Mouse (Mus musculus): ENCODE results near the gene Htr3b. TPM values are rescaled to one million over a fixed set of nuclear protein-coding genes. Genes with fewer than 3 reads are reported as not detected.
A peak's percentile ranks its signal among the peaks of the same experiment; 100 is the strongest.

Htr3b gene
- polyA plus RNA-seq, 1 experiment from 2014 or later, result 1.1 TPM

- no peaks in the 10 kb centered on the region for H3K9me3 ChIP-seq (replicated peaks; ENCODE audit: control insufficient read depth, low read length)
- no peak overlapping the region for H3K27ac ChIP-seq (replicated peaks; ENCODE audit: low read depth, low read length)
- no peaks in the 10 kb centered on the region for H3K4me1 ChIP-seq (ENCODE audit: control insufficient read depth, insufficient read depth, low read length)
- WGBS, result 56% methylated on average over 7 of the region's 7 CpGs
- H3K4me3 ChIP-seq (ENCODE audit: low read depth, low read length), result no peak overlapping the region
- no peaks in the 10 kb centered on the region for H3K27me3 ChIP-seq (ENCODE audit: control insufficient read depth, insufficient read depth, low read length)
- DNase-seq (ENCODE audit: low spot score), result no peak
- H3K4me2 ChIP-seq (ENCODE audit: low read depth, low read length), result no peak overlapping the region
- no peaks in the 10 kb centered on the region for H3K36me3 ChIP-seq (replicated peaks; ENCODE audit: control insufficient read depth, insufficient read depth, low read depth, low read length)
- no peak overlapping the region for H3K9ac ChIP-seq (replicated peaks; ENCODE audit: low read length)
- no peak for ATAC-seq (replicated peaks; ENCODE audit: insufficient number of reproducible peaks, low FRiP score, low TSS enrichment, low read depth)
These were observed 2.7 kb downstream of the Htr3b start for GRCm38 (mm10) chr9:48962131-48962530.

- H3K9me3 ChIP-seq (replicated peaks; ENCODE audit: control insufficient read depth, low read length), result no peaks in the 10 kb centered on the region
- WGBS, result 33% methylated on average over 12 of the region's 12 CpGs
- H3K4me3 ChIP-seq (ENCODE audit: low read depth, low read length), result no peak overlapping the region
- H3K4me2 ChIP-seq (ENCODE audit: low read depth, low read length), result no peak overlapping the region
- DNase-seq (ENCODE audit: low spot score), result no peak
- H3K9ac ChIP-seq (replicated peaks; ENCODE audit: low read length), result no peak overlapping the region
- H3K27ac ChIP-seq (replicated peaks; ENCODE audit: low read depth, low read length), result no peak overlapping the region
- ATAC-seq (replicated peaks; ENCODE audit: insufficient number of reproducible peaks, low FRiP score, low TSS enrichment, low read depth), result no peak
- no peaks in the 10 kb centered on the region for H3K4me1 ChIP-seq (ENCODE audit: control insufficient read depth, insufficient read depth, low read length)
- H3K27me3 ChIP-seq (ENCODE audit: control insufficient read depth, insufficient read depth, low read length), result no peaks in the 10 kb centered on the region
- no peaks in the 10 kb centered on the region for H3K36me3 ChIP-seq (replicated peaks; ENCODE audit: control insufficient read depth, insufficient read depth, low read depth, low read length)
These were observed 3.5 kb downstream of the Htr3b start for GRCm38 (mm10) chr9:48961314-48961713.

- H3K4me1 ChIP-seq (ENCODE audit: control insufficient read depth, insufficient read depth, low read length), result no peaks in the 10 kb centered on the region
- no peak overlapping the region for H3K27ac ChIP-seq (replicated peaks; ENCODE audit: low read depth, low read length)
- H3K9ac ChIP-seq (replicated peaks; ENCODE audit: low read length), result no peak overlapping the region
- 92% methylated on average over 4 of the region's 4 CpGs for WGBS
- no peaks in the 10 kb centered on the region for H3K27me3 ChIP-seq (ENCODE audit: control insufficient read depth, insufficient read depth, low read length)
- DNase-seq (ENCODE audit: low spot score) (no peak), ATAC-seq (replicated peaks; ENCODE audit: insufficient number of reproducible peaks, low FRiP score, low TSS enrichment, low read depth) (no peak)
- no peaks in the 10 kb centered on the region for H3K9me3 ChIP-seq (replicated peaks; ENCODE audit: control insufficient read depth, low read length)
- H3K36me3 ChIP-seq (replicated peaks; ENCODE audit: control insufficient read depth, insufficient read depth, low read depth, low read length), result no peaks in the 10 kb centered on the region
- H3K4me3 ChIP-seq (ENCODE audit: low read depth, low read length), result no peak overlapping the region
- no peak overlapping the region for H3K4me2 ChIP-seq (ENCODE audit: low read depth, low read length)
These were observed 17.2 kb downstream of the Htr3b start for GRCm38 (mm10) chr9:48947565-48947964.

GRCm38 (mm10) chr9:48942349-48942748 is 22.4 kb downstream of the Htr3b start:
- Histone ChIP-seq H3K36me3 (replicated peaks; ENCODE audit: control insufficient read depth, insufficient read depth, low read depth, low read length) (no peaks in the 10 kb centered on the region), H3K27me3 (ENCODE audit: control insufficient read depth, insufficient read depth, low read length) (no peaks in the 10 kb centered on the region), H3K4me3 (ENCODE audit: low read depth, low read length) (no peak overlapping the region), H3K27ac (replicated peaks; ENCODE audit: low read depth, low read length) (no peak overlapping the region), H3K9me3 (replicated peaks; ENCODE audit: control insufficient read depth, low read length) (no peaks in the 10 kb centered on the region), H3K4me2 (ENCODE audit: low read depth, low read length) (no peak overlapping the region), H3K4me1 (ENCODE audit: control insufficient read depth, insufficient read depth, low read length) (no peaks in the 10 kb centered on the region), H3K9ac (replicated peaks; ENCODE audit: low read length) (no peak overlapping the region)
- WGBS, result 73% methylated on average over 1 of the region's 1 CpGs
- DNase-seq (ENCODE audit: low spot score) (no peak), ATAC-seq (replicated peaks; ENCODE audit: insufficient number of reproducible peaks, low FRiP score, low TSS enrichment, low read depth) (no peak)

- no peak for ATAC-seq (replicated peaks; ENCODE audit: insufficient number of reproducible peaks, low FRiP score, low TSS enrichment, low read depth)
- Histone ChIP-seq H3K4me1 (ENCODE audit: control insufficient read depth, insufficient read depth, low read length) (no peaks in the 10 kb centered on the region), H3K4me2 (ENCODE audit: low read depth, low read length) (no peak overlapping the region), H3K27ac (replicated peaks; ENCODE audit: low read depth, low read length) (no peak overlapping the region), H3K4me3 (ENCODE audit: low read depth, low read length) (no peak overlapping the region), H3K9me3 (replicated peaks; ENCODE audit: control insufficient read depth, low read length) (no peaks in the 10 kb centered on the region), H3K27me3 (ENCODE audit: control insufficient read depth, insufficient read depth, low read length) (no peaks in the 10 kb centered on the region), H3K36me3 (replicated peaks; ENCODE audit: control insufficient read depth, insufficient read depth, low read depth, low read length) (no peaks in the 10 kb centered on the region), H3K9ac (replicated peaks; ENCODE audit: low read length) (no peak overlapping the region)
- 85% methylated on average over 5 of the region's 5 CpGs for WGBS
- DNase-seq (ENCODE audit: low spot score), result no peak
These were observed 35.4 kb downstream of the Htr3b start for GRCm38 (mm10) chr9:48929436-48929835.

GRCm38 (mm10) chr9:48928781-48929180 is 36.0 kb downstream of the Htr3b start:
- Histone ChIP-seq H3K4me2 (ENCODE audit: low read depth, low read length) (no peak overlapping the region), H3K27ac (replicated peaks; ENCODE audit: low read depth, low read length) (no peak overlapping the region), H3K27me3 (ENCODE audit: control insufficient read depth, insufficient read depth, low read length) (no peaks in the 10 kb centered on the region), H3K9ac (replicated peaks; ENCODE audit: low read length) (no peak overlapping the region), H3K9me3 (replicated peaks; ENCODE audit: control insufficient read depth, low read length) (no peaks in the 10 kb centered on the region), H3K4me1 (ENCODE audit: control insufficient read depth, insufficient read depth, low read length) (no peaks in the 10 kb centered on the region), H3K4me3 (ENCODE audit: low read depth, low read length) (no peak overlapping the region), H3K36me3 (replicated peaks; ENCODE audit: control insufficient read depth, insufficient read depth, low read depth, low read length) (no peaks in the 10 kb centered on the region)
- no peak for DNase-seq (ENCODE audit: low spot score)
- no peak for ATAC-seq (replicated peaks; ENCODE audit: insufficient number of reproducible peaks, low FRiP score, low TSS enrichment, low read depth)
- WGBS, result 63% methylated on average over 3 of the region's 3 CpGs

- no peaks in the 10 kb centered on the region for H3K27me3 ChIP-seq (ENCODE audit: control insufficient read depth, insufficient read depth, low read length)
- H3K9me3 ChIP-seq (replicated peaks; ENCODE audit: control insufficient read depth, low read length), result no peaks in the 10 kb centered on the region
- no peaks in the 10 kb centered on the region for H3K4me1 ChIP-seq (ENCODE audit: control insufficient read depth, insufficient read depth, low read length)
- no peak overlapping the region for H3K4me3 ChIP-seq (ENCODE audit: low read depth, low read length)
- no peaks in the 10 kb centered on the region for H3K36me3 ChIP-seq (replicated peaks; ENCODE audit: control insufficient read depth, insufficient read depth, low read depth, low read length)
- no peak overlapping the region for H3K9ac ChIP-seq (replicated peaks; ENCODE audit: low read length)
- peak; percentile 5 for DNase-seq (ENCODE audit: low spot score)
- H3K4me2 ChIP-seq (ENCODE audit: low read depth, low read length), result no peak overlapping the region
- no peak overlapping the region for H3K27ac ChIP-seq (replicated peaks; ENCODE audit: low read depth, low read length)
- 68% methylated on average over 18 of the region's 18 CpGs for WGBS
- ATAC-seq (replicated peaks; ENCODE audit: insufficient number of reproducible peaks, low FRiP score, low TSS enrichment, low read depth), result no peak
These were observed 48.6 kb downstream of the Htr3b start for GRCm38 (mm10) chr9:48916011-48916788.

- no peak within 1 kb of the TSS for H3K9ac ChIP-seq (replicated peaks; ENCODE audit: low read length)
- H3K27ac ChIP-seq (replicated peaks; ENCODE audit: low read depth, low read length), result no peak within 1 kb of the TSS
These were observed 53.8 kb downstream of the Htr3b start, which contains the start of gene Htr3a for GRCm38 (mm10) chr9:48910885-48911537. Gene Htr3a, minus strand, starts transcription at chr9:48911099.

More at GRCm38 (mm10) chr9:48910885-48911537, 53.8 kb downstream of the Htr3b start, which contains the start of gene Htr3a:
- H3K27me3 ChIP-seq (ENCODE audit: control insufficient read depth, insufficient read depth, low read length), result no peaks in the 10 kb centered on the region
- H3K36me3 ChIP-seq (replicated peaks; ENCODE audit: control insufficient read depth, insufficient read depth, low read depth, low read length), result no peaks in the 10 kb centered on the region
- ATAC-seq (replicated peaks; ENCODE audit: insufficient number of reproducible peaks, low FRiP score, low TSS enrichment, low read depth), result no peak; the same call in 1 of the 2 replicates
- peak within 1 kb of the TSS; percentile 29 for H3K4me2 ChIP-seq (ENCODE audit: low read depth, low read length)
- WGBS, result 2% methylated on average over 9 of the region's 9 CpGs
- DNase-seq (ENCODE audit: low spot score), result peak; percentile 79
- H3K9me3 ChIP-seq (replicated peaks; ENCODE audit: control insufficient read depth, low read length), result no peaks in the 10 kb centered on the region
- no peak within 1 kb of the TSS for H3K4me3 ChIP-seq (ENCODE audit: low read depth, low read length)
- peaks cover 3% of the 10 kb centered on the region; the same call in 1 of the 2 replicates for H3K4me1 ChIP-seq (ENCODE audit: control insufficient read depth, insufficient read depth, low read length)
